Mouse (Mus musculus): ENCODE data around the gene Fkbp1b. TPM values are rescaled to one million over a fixed set of nuclear protein-coding genes. Genes with fewer than 3 reads are reported as not detected.

The Fkbp1b gene
- polyA plus RNA-seq (2012; rRNA removed), result 6.9 and 16.6 TPM in 2 replicates

GRCm38 (mm10) chr12:4841392-4841887, at the start of gene Fkbp1b:
Gene Fkbp1b (minus strand): TSS chr12:4841591.

GRCm38 (mm10) chr12:4874161-4874927, 33.0 kb upstream of the Fkbp1b start, which contains the start of gene Mfsd2b:
Gene Mfsd2b (minus strand): TSS chr12:4874359.

GRCm38 (mm10) chr12:4842890-4843597, 1.7 kb upstream of the Fkbp1b start, which contains the start of gene Wdcp:
Gene Wdcp (plus strand): TSS chr12:4843303.

GRCm38 (mm10) chr12:4817361-4818101, 23.9 kb downstream of the Fkbp1b start, which contains the start of gene Sf3b6:
Gene Sf3b6 (plus strand): TSS chr12:4817544.

Other genes starting within 250 kb of the Fkbp1b start
- 14.1 and 19.4 TPM in 2 replicates for gene Itsn2, start 249.0 kb downstream of the Fkbp1b start, polyA plus RNA-seq (2012; rRNA removed)
- gene Gm3625, start 248.7 kb downstream of the Fkbp1b start, polyA plus RNA-seq (2012; rRNA removed), result not detected in 2 replicates
- 1.2 and 1.4 TPM in 2 replicates for gene Fam228a, start 103.2 kb downstream of the Fkbp1b start, polyA plus RNA-seq (2012; rRNA removed)
- gene Pfn4, start 72.6 kb downstream of the Fkbp1b start, polyA plus RNA-seq (2012; rRNA removed), result 1.9 and 2.3 TPM in 2 replicates
- 3.8 and 5.5 TPM in 2 replicates for gene Fam228b, start 72.3 kb downstream of the Fkbp1b start, polyA plus RNA-seq (2012; rRNA removed)
- gene Sf3b6, start 24.0 kb downstream of the Fkbp1b start, polyA plus RNA-seq (2012; rRNA removed), result 150 and 217 TPM in 2 replicates
- gene Wdcp, start 1.7 kb upstream of the Fkbp1b start, polyA plus RNA-seq (2012; rRNA removed), result 13.3 and 21.2 TPM in 2 replicates
- gene Mfsd2b, start 32.8 kb upstream of the Fkbp1b start, polyA plus RNA-seq (2012; rRNA removed), result 6.2 and 8.1 TPM in 2 replicates
- gene Ubxn2a, start 66.1 kb upstream of the Fkbp1b start, polyA plus RNA-seq (2012; rRNA removed), result 5.6 and 8.8 TPM in 2 replicates
- gene Atad2b, start 75.8 kb upstream of the Fkbp1b start, polyA plus RNA-seq (2012; rRNA removed), result 24.9 and 32.5 TPM in 2 replicates

All from central nervous system, embryonic 11.5 days (tissue).